Mouse (Mus musculus): ENCODE measurements around the gene Rab3ip. TPM values are rescaled to one million over a fixed set of nuclear protein-coding genes. Genes with fewer than 3 reads are reported as not detected.

The Rab3ip gene
- polyA plus RNA-seq, 1 experiment from 2014 or later: 15.5 TPM

GRCm38 (mm10) chr10:116928826-116929225 lies 21.7 kb downstream of the Rab3ip start:
- H3K9me3 ChIP-seq (ENCODE audit: low read length): no peaks in the 10 kb centered on the region
- H3K27ac ChIP-seq (ENCODE audit: low read depth): no peak overlapping the region
- no peak for TF ChIP-seq CTCF (IDR thresholded peaks at IDR 0.05; ENCODE audit: low read depth)
- no peak for TF ChIP-seq EP300 (IDR thresholded peaks at IDR 0.05; ENCODE audit: low read depth)
- H3K4me3 ChIP-seq (ENCODE audit: low read depth, low read length): no peak overlapping the region
- no peaks in the 10 kb centered on the region for H3K4me1 ChIP-seq (ENCODE audit: insufficient read depth)
- ATAC-seq (no peak), DNase-seq (no peak)
- no peak overlapping the region for H3K4me2 ChIP-seq (ENCODE audit: low read depth, low read length)
- H3K9ac ChIP-seq (replicated peaks): no peak overlapping the region
- H3K27me3 ChIP-seq (ENCODE audit: insufficient read depth, low read length): no peaks in the 10 kb centered on the region
- WGBS (ENCODE audit: insufficient replicate concordance): 71% methylated on average over 3 of the region's 3 CpGs
- peaks cover 21% of the 10 kb centered on the region for H3K36me3 ChIP-seq (replicated peaks; ENCODE audit: insufficient read depth, low read length)

- no peaks in the 10 kb centered on the region for H3K27me3 ChIP-seq (ENCODE audit: insufficient read depth, low read length)
- TF ChIP-seq EP300 (IDR thresholded peaks at IDR 0.05; ENCODE audit: low read depth): no peak
- TF ChIP-seq CTCF (IDR thresholded peaks at IDR 0.05; ENCODE audit: low read depth): no peak
- ATAC-seq (no peak), DNase-seq (no peak)
- H3K4me3 ChIP-seq (ENCODE audit: low read depth, low read length): no peak overlapping the region
- no peak overlapping the region for H3K27ac ChIP-seq (ENCODE audit: low read depth)
- H3K4me1 ChIP-seq (ENCODE audit: insufficient read depth): no peaks in the 10 kb centered on the region
- H3K4me2 ChIP-seq (ENCODE audit: low read depth, low read length): no peak overlapping the region
- WGBS (ENCODE audit: insufficient replicate concordance): 69% methylated on average over 11 of the region's 11 CpGs
- H3K9me3 ChIP-seq (ENCODE audit: low read length): no peaks in the 10 kb centered on the region
- H3K9ac ChIP-seq (replicated peaks): no peak overlapping the region
- peaks cover 20% of the 10 kb centered on the region for H3K36me3 ChIP-seq (replicated peaks; ENCODE audit: insufficient read depth, low read length)
Measured at GRCm38 (mm10) chr10:116926428-116927113, 24.0 kb downstream of the Rab3ip start.

DNA sequence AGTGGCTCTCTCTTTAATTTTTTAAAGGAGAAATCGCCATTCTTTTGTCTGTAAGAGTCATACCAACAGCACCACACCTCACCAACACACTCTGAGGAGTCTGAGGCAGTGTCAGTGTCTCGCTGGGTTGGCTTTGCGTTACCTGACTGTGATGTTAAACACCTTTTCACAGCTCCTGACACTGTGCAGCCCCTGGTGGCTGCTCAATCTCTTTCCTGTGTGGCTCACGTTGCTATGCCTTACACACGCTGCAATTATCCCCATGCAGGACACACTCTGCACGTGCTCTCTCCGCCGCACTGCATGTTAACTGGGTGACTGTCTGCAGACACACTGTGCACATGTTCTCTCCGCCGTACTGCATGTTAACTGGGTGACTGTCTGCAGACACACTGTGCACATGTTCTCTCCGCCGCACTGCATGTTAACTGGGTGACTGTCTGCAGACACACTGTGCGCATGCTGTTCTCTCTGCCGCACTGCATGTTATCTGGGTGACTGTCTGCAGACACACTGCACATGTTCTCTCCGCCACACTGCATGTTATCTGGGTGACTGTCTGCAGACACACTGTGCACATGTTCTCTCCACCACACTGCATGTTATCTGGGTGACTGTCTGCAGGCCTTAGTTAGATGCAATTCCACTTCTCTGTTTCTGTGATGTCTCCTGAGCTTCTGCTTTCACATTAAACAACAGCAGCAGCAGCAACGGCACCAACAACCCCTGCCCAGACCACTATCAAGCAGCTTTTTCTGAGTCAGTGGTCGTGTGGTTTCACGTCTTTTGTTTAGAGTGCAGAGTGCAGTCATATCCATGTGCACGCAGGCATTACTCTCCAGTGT lies 26.7 kb downstream of the Rab3ip start:
- DNase-seq: no peak
- H3K36me3 ChIP-seq (replicated peaks; ENCODE audit: insufficient read depth, low read length): peaks cover 26% of the 10 kb centered on the region
- no peak overlapping the region for H3K4me2 ChIP-seq (ENCODE audit: low read depth, low read length)
- TF ChIP-seq CTCF (IDR thresholded peaks at IDR 0.05; ENCODE audit: low read depth) (no peak), EP300 (IDR thresholded peaks at IDR 0.05; ENCODE audit: low read depth) (no peak)
- H3K27me3 ChIP-seq (ENCODE audit: insufficient read depth, low read length): no peaks in the 10 kb centered on the region
- H3K4me3 ChIP-seq (ENCODE audit: low read depth, low read length): no peak overlapping the region
- no peak overlapping the region for H3K9ac ChIP-seq (replicated peaks)
- 85% methylated on average over 19 of the region's 19 CpGs for WGBS (ENCODE audit: insufficient replicate concordance)
- ATAC-seq: no peak
- H3K9me3 ChIP-seq (ENCODE audit: low read length): no peaks in the 10 kb centered on the region
- H3K27ac ChIP-seq (ENCODE audit: low read depth): no peak overlapping the region
- H3K4me1 ChIP-seq (ENCODE audit: insufficient read depth): no peaks in the 10 kb centered on the region

- Histone ChIP-seq H3K27me3 (ENCODE audit: insufficient read depth, low read length) (no peaks in the 10 kb centered on the region), H3K27ac (ENCODE audit: low read depth) (no peak overlapping the region), H3K4me3 (ENCODE audit: low read depth, low read length) (no peak overlapping the region), H3K4me1 (ENCODE audit: insufficient read depth) (no peaks in the 10 kb centered on the region), H3K9me3 (ENCODE audit: low read length) (no peaks in the 10 kb centered on the region), H3K36me3 (replicated peaks; ENCODE audit: insufficient read depth, low read length) (peaks cover 29% of the 10 kb centered on the region), H3K4me2 (ENCODE audit: low read depth, low read length) (no peak overlapping the region), H3K9ac (replicated peaks) (no peak overlapping the region)
- ATAC-seq: no peak
- WGBS (ENCODE audit: insufficient replicate concordance): 86% methylated on average over 15 of the region's 15 CpGs
- DNase-seq: no peak
- TF ChIP-seq EP300 (IDR thresholded peaks at IDR 0.05; ENCODE audit: low read depth) (no peak), CTCF (IDR thresholded peaks at IDR 0.05; ENCODE audit: low read depth) (no peak)
Measured at GRCm38 (mm10) chr10:116922161-116922560, 28.4 kb downstream of the Rab3ip start.

DNA sequence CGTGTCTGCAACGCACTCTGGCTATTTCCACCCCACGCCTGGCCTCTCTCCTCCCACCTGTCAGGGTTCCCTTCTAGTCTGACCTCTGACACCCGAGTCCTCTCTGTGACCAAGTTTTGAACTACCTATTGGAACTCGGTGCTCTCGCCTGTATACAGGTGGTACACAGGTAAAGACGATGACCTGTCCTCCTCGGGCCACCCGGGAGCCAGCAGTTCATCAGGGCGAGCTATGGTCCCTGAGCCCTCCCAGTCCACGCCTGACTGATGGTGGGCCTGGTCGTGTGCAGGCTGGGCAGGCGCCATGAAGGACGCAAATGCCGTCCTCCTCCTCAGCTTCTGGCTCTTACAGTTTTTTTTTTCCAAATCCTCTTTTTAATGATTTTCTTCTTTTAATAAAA lies 29.2 kb downstream of the Rab3ip start:
- DNase-seq (no peak), ATAC-seq (no peak)
- Histone ChIP-seq H3K4me2 (ENCODE audit: low read depth, low read length) (no peak overlapping the region), H3K9me3 (ENCODE audit: low read length) (no peaks in the 10 kb centered on the region), H3K36me3 (replicated peaks; ENCODE audit: insufficient read depth, low read length) (peaks cover 29% of the 10 kb centered on the region), H3K4me3 (ENCODE audit: low read depth, low read length) (no peak overlapping the region), H3K27me3 (ENCODE audit: insufficient read depth, low read length) (no peaks in the 10 kb centered on the region), H3K4me1 (ENCODE audit: insufficient read depth) (no peaks in the 10 kb centered on the region), H3K27ac (ENCODE audit: low read depth) (no peak overlapping the region), H3K9ac (replicated peaks) (no peak overlapping the region)
- 88% methylated on average over 15 of the region's 15 CpGs for WGBS (ENCODE audit: insufficient replicate concordance)
- TF ChIP-seq EP300 (IDR thresholded peaks at IDR 0.05; ENCODE audit: low read depth) (no peak), CTCF (IDR thresholded peaks at IDR 0.05; ENCODE audit: low read depth) (no peak)

- H3K36me3 ChIP-seq (replicated peaks; ENCODE audit: insufficient read depth, low read length): peaks cover 24% of the 10 kb centered on the region
- no peak for DNase-seq
- no peak overlapping the region for H3K4me2 ChIP-seq (ENCODE audit: low read depth, low read length)
- TF ChIP-seq EP300 (IDR thresholded peaks at IDR 0.05; ENCODE audit: low read depth) (no peak), CTCF (IDR thresholded peaks at IDR 0.05; ENCODE audit: low read depth) (no peak)
- no peaks in the 10 kb centered on the region for H3K9me3 ChIP-seq (ENCODE audit: low read length)
- no peak overlapping the region for H3K4me3 ChIP-seq (ENCODE audit: low read depth, low read length)
- no peaks in the 10 kb centered on the region for H3K4me1 ChIP-seq (ENCODE audit: insufficient read depth)
- H3K9ac ChIP-seq (replicated peaks): no peak overlapping the region
- WGBS (ENCODE audit: insufficient replicate concordance): 86% methylated on average over 8 of the region's 8 CpGs
- H3K27me3 ChIP-seq (ENCODE audit: insufficient read depth, low read length): no peaks in the 10 kb centered on the region
- no peak for ATAC-seq
- H3K27ac ChIP-seq (ENCODE audit: low read depth): no peak overlapping the region
Measured at GRCm38 (mm10) chr10:116920641-116921040, 29.9 kb downstream of the Rab3ip start.
